Mouse (Mus musculus): Measurements from ENCODE around the gene Best3.
"Not testable (repeated sequence)": the region's sequence is repeated elsewhere in the genome, so short reads cannot be mapped to it uniquely, and the experiment has no call there.

Gene Best3

DNA sequence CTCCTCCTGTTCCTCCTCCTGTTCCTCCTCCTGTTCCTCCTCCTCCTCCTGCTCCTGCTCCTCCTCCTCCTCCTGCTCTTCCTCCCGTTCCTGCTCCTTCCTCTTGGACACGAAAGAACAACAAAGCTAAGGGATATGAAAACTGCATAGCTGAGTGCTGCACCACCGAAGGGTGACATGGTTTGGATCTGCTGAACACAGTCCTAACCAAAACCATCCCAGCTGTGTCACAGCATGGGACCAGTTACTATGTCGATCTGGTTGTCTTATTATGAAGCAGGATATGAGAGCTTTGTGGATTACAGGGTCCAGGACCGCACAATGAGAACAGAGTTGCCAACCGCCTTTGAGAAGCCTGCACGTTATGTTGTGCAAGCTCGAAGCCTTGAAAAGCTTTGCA, 40.1 kb downstream of the Best3 start:
- DNase-seq (ENCODE audit: low read depth, low spot score) = no peak

DNA sequence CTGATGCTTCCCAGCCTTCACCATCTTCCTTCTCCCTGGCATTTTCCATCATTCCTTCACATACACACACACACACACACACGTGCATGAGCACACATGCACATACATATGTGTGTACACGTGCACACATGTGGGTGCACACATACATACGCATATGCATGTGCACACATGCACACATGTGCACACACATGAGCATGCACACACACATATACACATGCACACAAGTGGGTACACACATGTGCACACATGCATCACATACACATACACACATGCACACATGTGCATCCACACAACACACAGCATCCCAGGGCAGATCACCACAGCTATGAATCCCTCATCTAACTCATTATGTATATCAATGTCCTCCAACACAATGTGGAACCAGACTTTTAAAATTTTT, 45.0 kb downstream of the Best3 start:
- DNase-seq (ENCODE audit: low read depth, low spot score) = no peak

DNA sequence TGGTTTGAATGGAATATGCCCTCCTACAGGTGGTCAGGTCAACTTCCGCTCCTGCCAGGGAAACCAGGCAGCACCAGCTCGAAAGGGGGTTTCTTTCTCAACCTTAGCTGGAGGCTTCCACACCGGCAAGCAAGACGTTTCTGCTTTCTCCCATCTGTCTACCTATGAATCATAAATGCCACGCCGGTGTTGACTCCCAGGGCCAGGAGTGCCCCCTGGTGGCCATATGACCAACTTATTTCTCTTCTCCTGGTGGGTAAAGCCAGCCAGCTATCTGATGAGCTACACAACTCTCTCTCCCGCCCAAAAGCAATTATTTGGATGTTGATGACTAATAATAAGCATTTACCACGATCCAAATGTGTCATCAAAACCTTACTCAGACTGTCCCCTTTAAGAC, 47.7 kb downstream of the Best3 start:
- peak; percentile 43 for DNase-seq (ENCODE audit: low read depth, low spot score)

DNA sequence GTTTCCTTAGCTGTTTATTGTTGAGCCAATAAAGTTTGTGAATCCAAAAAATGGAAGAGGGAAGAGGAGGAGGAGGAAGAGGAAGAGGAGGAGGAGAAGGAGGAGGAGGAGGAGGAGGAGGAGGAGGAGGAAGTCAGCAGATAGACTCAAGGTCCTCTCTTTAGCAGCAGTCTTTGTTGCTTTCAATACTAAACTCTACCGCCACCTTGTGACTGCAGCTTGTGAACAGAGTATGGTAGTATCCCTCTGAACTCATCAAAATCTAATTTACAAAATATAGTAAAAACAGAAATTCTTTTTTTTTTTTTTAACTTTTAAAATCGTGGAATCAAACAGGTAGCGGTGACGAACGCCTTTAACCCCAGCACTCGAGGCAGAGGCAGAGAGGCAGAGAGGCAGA, 54.2 kb downstream of the Best3 start:
- DNase-seq (ENCODE audit: low read depth, low spot score) = no peak

DNA sequence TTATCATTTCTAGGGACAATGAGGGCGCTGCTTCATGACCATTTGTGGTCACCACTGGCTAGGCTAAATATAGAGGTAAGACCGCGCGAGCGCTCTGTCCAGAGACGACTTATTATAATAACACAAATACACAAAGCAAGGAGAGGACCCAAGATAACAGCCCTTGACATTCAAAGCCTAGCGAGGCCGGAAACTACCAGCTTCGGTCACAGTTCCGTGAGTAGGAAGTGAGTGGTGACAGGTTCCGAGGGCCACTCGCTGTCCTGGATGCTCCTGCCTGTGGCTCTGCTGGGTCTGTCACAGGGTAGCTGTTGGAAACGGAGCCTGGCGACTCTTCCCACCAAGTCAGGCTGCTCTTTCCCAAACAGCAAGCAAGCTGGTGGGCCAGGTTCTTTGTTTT, 56.2 kb downstream of the Best3 start:
- no peak for DNase-seq (ENCODE audit: low read depth, low spot score)

DNA sequence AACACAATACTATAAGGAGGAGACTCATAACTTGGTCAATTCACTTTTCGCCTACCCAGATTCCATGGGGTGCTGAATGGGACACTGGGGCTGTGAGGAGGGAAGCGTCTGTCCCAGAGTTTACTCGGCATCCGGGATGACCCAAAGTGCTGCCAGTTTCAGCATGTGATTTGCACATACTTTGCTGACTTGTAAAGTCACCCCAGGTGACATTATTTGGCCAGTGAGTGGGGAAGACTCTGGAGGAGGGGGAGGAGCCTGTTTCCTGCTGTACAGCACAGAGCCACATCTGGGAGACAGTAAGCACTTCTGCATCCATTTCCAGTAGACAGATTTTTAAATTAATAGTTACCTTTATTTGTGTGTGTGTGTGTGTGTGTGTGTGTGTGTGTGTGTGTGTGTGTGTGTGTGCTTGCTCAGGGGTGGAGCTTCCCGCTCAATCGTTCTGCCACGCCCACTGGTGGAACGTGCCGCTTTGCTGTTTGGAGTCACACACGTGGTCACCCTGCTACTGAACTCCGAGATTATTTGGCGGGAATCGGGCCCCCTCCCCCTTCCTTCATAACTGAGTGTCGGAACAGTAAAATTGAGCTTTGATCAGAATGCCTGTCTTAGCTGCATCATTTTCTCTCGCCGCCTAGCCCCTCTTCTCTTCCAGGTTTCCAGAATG, 57.5 kb downstream of the Best3 start:
- not testable (repeated sequence) for DNase-seq (ENCODE audit: low read depth, low spot score)

DNA sequence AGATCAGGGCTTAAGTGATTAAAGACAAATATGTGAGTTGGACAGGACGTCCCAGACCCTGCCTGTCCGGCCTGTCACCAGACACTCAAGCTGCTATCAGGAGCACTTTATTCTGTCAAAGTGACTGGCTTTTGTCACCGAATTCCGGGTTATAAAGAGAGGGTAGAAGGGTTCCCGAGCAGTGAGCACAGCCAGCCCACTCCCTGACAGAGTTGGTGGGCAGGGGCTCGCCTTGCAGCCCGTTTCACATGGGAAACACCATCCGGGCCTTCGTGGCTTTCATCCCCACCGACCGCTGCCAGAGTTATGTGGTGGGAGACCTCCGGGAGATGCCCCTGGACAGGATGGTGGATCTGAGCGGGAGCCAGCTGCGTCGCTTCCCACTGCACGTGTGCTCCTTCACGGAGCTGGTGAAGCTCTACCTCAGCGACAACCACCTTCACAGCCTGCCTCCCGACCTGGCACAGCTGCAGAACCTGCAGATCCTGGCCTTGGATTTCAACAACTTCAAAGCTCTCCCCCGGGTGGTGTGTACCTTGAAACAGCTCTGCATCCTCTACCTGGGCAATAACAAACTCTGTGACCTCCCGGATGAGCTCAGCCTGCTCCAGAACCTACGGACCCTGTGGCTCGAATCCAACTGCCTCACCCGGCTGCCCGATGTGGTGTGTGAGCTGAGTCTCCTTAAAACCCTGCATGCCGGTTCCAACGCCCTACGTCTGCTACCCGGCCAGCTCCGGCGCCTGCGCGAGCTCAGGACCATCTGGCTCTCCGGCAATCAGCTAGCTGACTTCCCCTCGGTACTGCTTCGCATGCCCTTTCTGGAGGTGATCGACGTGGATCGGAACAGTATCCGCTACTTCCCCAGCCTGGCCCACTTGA, 59.3 kb downstream of the Best3 start, which contains the start of gene Lrrc10:
Gene Lrrc10, plus strand, starts transcription at position 167 of the 882 bp plus-strand sequence.
- no peak for DNase-seq (ENCODE audit: low read depth, low spot score)

DNA sequence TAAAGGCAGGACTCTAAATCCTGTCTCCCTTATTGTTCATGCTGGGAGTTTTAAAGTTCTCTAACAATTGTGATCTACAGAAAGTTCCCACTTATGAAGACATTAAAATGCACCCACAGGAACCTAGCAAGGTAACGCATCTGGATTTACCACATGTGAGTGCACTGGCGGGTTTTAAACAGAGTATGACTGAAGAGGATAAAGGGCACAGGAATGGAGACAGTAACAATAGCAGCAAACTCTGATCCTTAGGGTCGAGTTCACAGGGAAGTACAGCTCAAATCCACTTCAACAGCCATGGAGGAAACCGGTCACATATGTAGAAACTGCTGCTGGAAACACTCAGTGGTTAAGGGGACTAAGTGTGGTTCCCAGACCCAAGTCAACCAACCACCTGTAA, 63.1 kb downstream of the Best3 start:
- DNase-seq (ENCODE audit: low read depth, low spot score) = no peak

DNA sequence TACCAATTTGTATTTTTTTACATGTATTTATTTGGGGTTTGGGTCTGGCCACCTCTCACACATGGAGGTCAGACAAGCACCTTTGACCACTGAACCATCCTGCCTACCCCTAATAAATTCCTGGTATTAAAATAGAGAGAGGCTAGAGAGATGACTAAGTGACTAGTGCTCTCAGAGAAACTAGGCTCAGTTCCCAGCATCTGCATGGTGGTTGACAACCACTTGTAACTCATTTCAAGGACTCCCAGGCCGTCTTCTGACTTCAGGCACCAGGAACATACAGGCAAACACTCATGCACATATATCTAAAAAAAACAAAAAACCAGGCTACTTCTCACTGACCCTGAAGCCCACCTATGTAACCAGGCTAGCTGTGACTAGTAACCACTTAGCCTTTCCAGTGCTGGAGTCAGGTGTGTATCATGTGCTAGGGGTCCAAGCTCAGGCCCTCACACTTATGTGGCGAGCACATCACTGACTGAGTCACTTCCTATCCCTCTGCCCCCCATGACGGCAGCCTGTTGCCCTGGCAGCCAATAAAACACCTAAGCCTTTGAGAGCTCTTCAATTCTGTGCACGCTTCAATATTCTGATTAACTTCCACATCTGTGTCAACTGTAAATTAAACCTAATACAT, 64.0 kb downstream of the Best3 start:
- DNase-seq (ENCODE audit: low read depth, low spot score) = no peak

DNA sequence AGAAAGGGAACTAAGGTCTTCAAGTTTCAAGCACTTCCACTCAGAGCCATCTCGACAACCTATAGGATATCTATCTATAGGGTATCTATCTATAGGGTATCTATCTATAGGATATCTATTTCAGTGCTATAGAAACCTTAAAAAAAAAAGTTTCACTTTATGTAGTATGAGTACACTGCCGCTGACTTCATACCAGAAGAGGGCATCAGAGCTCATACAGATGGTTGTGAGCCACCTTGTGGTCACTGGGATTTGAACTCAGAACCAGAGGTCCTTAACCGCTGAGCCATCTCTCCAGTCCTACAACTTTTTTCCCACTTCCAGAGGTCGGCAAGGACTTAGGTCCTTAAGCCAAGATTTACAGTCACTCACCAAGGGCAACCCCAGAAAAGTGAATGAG, 69.6 kb downstream of the Best3 start:
- no peak for DNase-seq (ENCODE audit: low read depth, low spot score)

DNA sequence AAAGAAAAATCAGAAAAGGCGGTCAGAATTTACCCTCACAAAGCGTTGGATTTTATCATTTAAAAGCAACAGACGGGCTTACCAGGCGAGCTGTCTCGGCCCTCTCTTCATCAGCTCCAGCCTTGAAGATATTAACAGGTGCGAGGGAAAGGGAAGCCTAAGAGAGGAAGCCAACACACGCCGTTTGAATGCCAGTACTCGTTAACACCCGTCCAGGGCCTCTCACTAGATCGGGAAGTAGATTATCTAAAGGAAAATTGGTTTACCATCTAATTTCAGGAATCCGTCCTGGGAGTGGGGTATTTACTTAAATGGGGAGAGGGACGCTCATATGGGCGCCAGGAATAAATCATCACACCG, 76.8 kb downstream of the Best3 start:
- no peak for DNase-seq (ENCODE audit: low read depth, low spot score)

DNA sequence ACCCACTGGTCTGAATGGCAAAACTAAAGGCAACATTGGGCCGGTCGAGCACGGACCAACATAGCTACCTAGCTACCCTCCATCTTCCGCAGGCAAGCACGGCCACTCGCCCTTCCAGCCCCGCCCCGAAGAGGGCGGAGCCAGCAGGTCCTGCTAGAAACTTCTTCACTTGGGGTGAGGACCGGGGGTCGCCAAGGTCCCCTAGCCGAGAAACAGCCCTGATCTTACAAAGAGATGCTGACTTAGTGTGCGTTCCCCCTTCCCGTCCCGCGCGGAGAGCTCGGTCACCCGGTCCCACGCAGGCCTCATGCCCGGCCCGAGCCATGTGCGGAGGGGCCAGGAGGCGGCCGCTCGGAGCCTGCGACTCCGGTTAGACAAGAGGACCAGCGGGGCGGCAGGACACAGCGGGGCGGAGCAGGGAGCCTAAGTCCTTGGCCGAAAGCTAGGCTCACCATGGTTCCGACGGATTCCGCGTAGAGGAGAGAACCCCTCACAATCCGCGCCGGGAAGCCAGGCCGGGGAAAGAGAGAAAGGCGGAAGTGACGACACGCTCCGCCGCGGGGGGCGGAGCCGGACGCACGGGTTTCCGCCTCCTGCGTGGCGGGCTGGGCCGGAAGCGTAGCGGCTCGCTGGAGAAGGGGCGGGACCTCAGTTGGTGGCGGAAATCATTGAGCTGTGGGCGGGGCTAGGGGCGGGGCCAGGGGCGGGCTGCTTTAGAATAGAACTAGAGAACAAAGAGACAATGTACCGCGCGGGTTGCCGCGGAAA, 77.3 kb downstream of the Best3 start, which contains the start of gene Cct2:
Gene Cct2, minus strand, starts transcription at position 561 of the 768 bp plus-strand sequence.
- peak; percentile 93 for DNase-seq (ENCODE audit: low read depth, low spot score)

DNA sequence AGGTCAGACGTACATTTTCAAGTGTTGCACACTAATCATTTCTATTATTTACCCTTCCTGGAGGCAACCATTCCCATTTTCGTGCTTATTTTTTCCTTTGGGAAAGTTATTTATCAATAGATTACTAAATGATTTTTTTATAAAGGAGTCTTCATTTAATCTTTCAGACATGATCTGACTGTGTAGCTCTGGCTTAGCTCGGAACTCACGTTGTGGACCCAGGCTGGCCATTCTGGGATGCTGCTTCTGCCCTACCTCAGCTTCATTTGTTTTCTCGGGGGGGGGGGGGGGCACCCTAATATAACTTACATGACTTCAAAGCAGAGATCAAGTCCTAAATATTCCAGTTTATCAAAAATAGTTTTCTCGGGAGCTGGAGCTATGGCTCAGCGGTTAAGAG, 78.0 kb downstream of the Best3 start:
- no peak for DNase-seq (ENCODE audit: low read depth, low spot score)

DNA sequence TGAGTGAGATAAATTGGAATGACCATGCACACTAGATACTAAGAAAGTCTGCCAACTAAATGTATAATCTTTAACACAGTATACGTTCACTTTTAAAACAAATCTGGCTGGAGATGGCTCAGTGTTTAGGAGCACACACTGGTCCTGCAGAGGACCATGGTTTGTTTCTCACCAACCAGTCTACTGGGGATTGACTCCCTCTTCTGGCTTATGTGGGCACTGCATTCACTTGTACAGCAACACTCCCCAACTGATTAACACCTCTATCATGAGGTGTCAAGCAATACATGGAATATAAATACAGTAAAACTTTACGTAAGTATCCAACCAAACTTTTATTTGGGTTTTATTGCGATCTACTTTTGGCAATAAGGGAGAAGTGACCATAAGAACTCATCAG, 83.0 kb downstream of the Best3 start:
- DNase-seq (ENCODE audit: low read depth, low spot score) = no peak

DNA sequence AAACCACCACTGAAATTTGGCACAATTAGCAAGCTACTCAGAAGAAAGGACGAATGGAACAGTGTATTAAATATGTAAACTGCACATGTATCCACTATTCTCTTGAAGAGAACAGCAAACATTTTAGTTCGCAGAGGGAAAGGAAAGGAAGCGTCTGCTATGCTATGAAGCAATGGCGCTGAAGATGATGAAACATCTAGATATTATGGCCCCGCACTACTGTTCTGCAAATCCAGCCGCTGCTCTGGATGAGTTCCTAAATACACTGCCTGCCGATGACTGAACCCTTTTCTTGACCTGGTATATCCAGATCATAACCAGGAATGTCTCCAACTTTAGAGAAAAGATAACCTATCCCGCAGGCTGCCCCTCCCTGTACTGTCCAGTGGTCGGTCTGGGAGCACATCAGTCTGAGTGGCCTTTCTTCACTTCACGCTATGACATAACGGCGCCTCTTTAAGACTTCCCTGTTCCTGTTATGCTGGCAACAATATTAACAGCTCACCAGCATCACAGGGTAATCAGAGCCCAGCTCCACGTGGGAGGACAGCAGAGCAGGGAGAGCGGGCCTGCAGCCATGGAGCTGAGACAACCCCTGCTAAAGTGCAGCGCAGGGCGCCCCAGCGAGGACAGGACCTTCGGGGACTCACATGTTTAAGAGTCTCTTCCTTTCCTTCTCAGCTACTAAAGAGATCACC, 86.2 kb downstream of the Best3 start:
- no peak for DNase-seq (ENCODE audit: low read depth, low spot score)

DNA sequence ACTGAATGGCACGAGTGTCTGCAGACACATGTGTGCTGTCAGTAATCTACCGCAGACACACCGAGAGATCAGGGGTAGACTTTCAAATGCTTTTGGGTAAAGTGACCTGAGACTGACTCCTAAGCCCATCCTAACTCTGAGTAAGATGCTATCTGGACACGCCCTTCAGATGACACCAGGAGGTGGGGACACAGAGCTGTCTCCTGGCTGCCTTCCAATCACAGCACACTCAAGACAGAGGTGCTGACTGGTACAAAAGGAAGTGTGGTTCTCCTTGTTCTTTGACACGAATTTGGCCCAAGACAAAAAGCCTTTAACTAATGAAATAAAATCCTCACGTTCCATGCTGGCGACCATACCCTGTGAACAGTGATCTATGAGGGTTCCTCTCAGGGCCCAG, 87.1 kb downstream of the Best3 start:
- no peak for DNase-seq (ENCODE audit: low read depth, low spot score)
